Mouse (Mus musculus) neural tube, embryonic 15.5 days (tissue): ENCODE measurements around the gene Thsd4. TPM values are rescaled to one million over a fixed set of nuclear protein-coding genes. Genes with fewer than 3 reads are reported as not detected.
A peak's percentile ranks its signal among the peaks of the same experiment; 100 is the strongest.

ENCODE experiments used
- ATAC-seq: fragments of 200-750 bp; cut with Nextera tagmentation; 2 replicates; pipeline ENCODE4 v1.8.0; 2017; ENCODE audit warnings: mild to moderate bottlenecking, moderate TSS enrichment, moderate library complexity; ENCODE audit not compliant: low FRiP score
- H3K27ac ChIP-seq: fragments of 300-500 bp; sonication (generic); replicated peaks from 2 replicates; pipeline ENCODE4 v1.5.1; 2015; ENCODE audit warnings: mild to moderate bottlenecking, inconsistent platforms
- H3K27me3 ChIP-seq: fragments of 300-500 bp; sonication (generic); replicated peaks from 2 replicates; pipeline ENCODE4 v1.6.1; 2015; ENCODE audit warnings: inconsistent platforms
- H3K36me3 ChIP-seq: fragments of 300-500 bp; sonication (generic); 2 replicates; pipeline ENCODE4 v1.6.1; 2015; ENCODE audit warnings: inconsistent platforms
- H3K4me1 ChIP-seq: fragments of 300-500 bp; sonication (generic); 2 replicates; pipeline ENCODE4 v1.6.1; 2015; ENCODE audit warnings: inconsistent platforms
- H3K4me2 ChIP-seq: fragments of 300-500 bp; sonication (generic); 2 replicates; pipeline ENCODE4 v1.6.1; 2015; ENCODE audit warnings: inconsistent platforms, mild to moderate bottlenecking, moderate library complexity
- H3K4me3 ChIP-seq: fragments of 300-500 bp; sonication (generic); replicated peaks from 2 replicates; pipeline ENCODE4 v1.5.1; 2015; ENCODE audit warnings: mild to moderate bottlenecking, inconsistent platforms
- H3K9ac ChIP-seq: fragments of 300-500 bp; sonication (generic); replicated peaks from 2 replicates; pipeline ENCODE4 v1.6.1; 2015; ENCODE audit warnings: mild to moderate bottlenecking, inconsistent platforms
- H3K9me3 ChIP-seq: fragments of 300-500 bp; sonication (generic); replicated peaks from 2 replicates; pipeline ENCODE4 v1.6.1; 2016; ENCODE audit warnings: inconsistent platforms
- WGBS: fragments of 180-500 bp; shearing (Covaris S2); methylation state at CpG from one replicate; pipeline ENCODE4 v1.1.7; 2015; ENCODE audit warnings: mixed read lengths; 5-methylcytosine and 5-hydroxymethylcytosine counted together
- polyA plus RNA-seq: library from polyadenylated mRNA; unstranded; fragments of >200 nt; fragmentation: Nextera tagmentation; extraction: Ambion mirVana; gene quantifications from 2 replicates; pipeline ENCODE4 v1.2.1, GENCODE M21; 2015

Thsd4 gene
- polyA plus RNA-seq, 1 experiment from 2014 or later, result 6.8 TPM

GRCm38 (mm10) chr9:60244943-60245342 is 276.9 kb downstream of the Thsd4 start:
- WGBS, result 4% methylated on average over 5 of the region's 5 CpGs
- H3K9me3 ChIP-seq, result no peaks in the 10 kb centered on the region
- peak; percentile 45; the same call in 1 of the 2 replicates for ATAC-seq

GRCm38 (mm10) chr9:60243503-60243902 is 278.3 kb downstream of the Thsd4 start:
- H3K9me3 ChIP-seq, result no peaks in the 10 kb centered on the region
- no peaks in the 10 kb centered on the region for H3K36me3 ChIP-seq
- no peaks in the 10 kb centered on the region for H3K27me3 ChIP-seq
- no peak for ATAC-seq
- H3K4me1 ChIP-seq, result no peaks in the 10 kb centered on the region
- H3K4me3 ChIP-seq, result no peak overlapping the region
- no peak overlapping the region for H3K4me2 ChIP-seq
- H3K9ac ChIP-seq, result no peak overlapping the region
- 61% methylated on average over 6 of the region's 6 CpGs for WGBS
- H3K27ac ChIP-seq, result no peak overlapping the region

More at GRCm38 (mm10) chr9:60244943-60245342, 276.9 kb downstream of the Thsd4 start:
- Histone ChIP-seq H3K36me3 (no peaks in the 10 kb centered on the region), H3K4me1 (no peaks in the 10 kb centered on the region), H3K27me3 (no peaks in the 10 kb centered on the region), H3K4me3 (no peak overlapping the region), H3K9ac (no peak overlapping the region), H3K27ac (no peak overlapping the region), H3K4me2 (no peak overlapping the region)

- H3K9me3 ChIP-seq, result no peaks in the 10 kb centered on the region
- H3K36me3 ChIP-seq, result no peaks in the 10 kb centered on the region
- H3K9ac ChIP-seq, result no peak overlapping the region
- H3K27me3 ChIP-seq, result no peaks in the 10 kb centered on the region
- H3K27ac ChIP-seq, result no peak overlapping the region
- ATAC-seq, result no peak
- H3K4me1 ChIP-seq, result 0 out of 2 replicates have a peak, but pooled peaks cover 2% of the 10 kb centered on the region
- no peak overlapping the region for H3K4me3 ChIP-seq
- 48% methylated on average over 4 of the region's 4 CpGs for WGBS
- H3K4me2 ChIP-seq, result no peak overlapping the region
Measured at GRCm38 (mm10) chr9:60237667-60238066, 284.2 kb downstream of the Thsd4 start.

GRCm38 (mm10) chr9:60236155-60236554 is 285.7 kb downstream of the Thsd4 start:
- WGBS, result 84% methylated on average over 9 of the region's 9 CpGs
- Histone ChIP-seq H3K4me1 (peaks cover 14% of the 10 kb centered on the region), H3K9ac (no peak overlapping the region), H3K4me3 (no peak overlapping the region), H3K4me2 (no peak overlapping the region), H3K27me3 (no peaks in the 10 kb centered on the region), H3K27ac (no peak overlapping the region), H3K36me3 (no peaks in the 10 kb centered on the region), H3K9me3 (no peaks in the 10 kb centered on the region)
- ATAC-seq, result no peak

- Histone ChIP-seq H3K4me1 (peaks cover 18% of the 10 kb centered on the region), H3K27ac (no peak overlapping the region; the same call in 1 of the 2 replicates), H3K9ac (no peak overlapping the region), H3K4me2 (no peak overlapping the region), H3K27me3 (no peaks in the 10 kb centered on the region), H3K4me3 (no peak overlapping the region), H3K36me3 (no peaks in the 10 kb centered on the region), H3K9me3 (no peaks in the 10 kb centered on the region)
- 31% methylated on average over 8 of the region's 8 CpGs for WGBS
- ATAC-seq, result peak; percentile 65; the same call in 1 of the 2 replicates
Measured at GRCm38 (mm10) chr9:60234233-60235115, 287.4 kb downstream of the Thsd4 start.

GRCm38 (mm10) chr9:60231981-60232881 is 289.6 kb downstream of the Thsd4 start:
- Histone ChIP-seq H3K27ac (peak overlapping the region; percentile 43), H3K9me3 (no peaks in the 10 kb centered on the region), H3K36me3 (no peaks in the 10 kb centered on the region), H3K9ac (no peak overlapping the region), H3K4me1 (peaks cover 23% of the 10 kb centered on the region), H3K4me3 (no peak overlapping the region), H3K27me3 (no peaks in the 10 kb centered on the region), H3K4me2 (no peak overlapping the region)
- WGBS, result 58% methylated on average over 9 of the region's 9 CpGs
- ATAC-seq, result no peak

GRCm38 (mm10) chr9:60229496-60229895 is 292.4 kb downstream of the Thsd4 start:
- H3K27ac ChIP-seq, result no peak overlapping the region
- H3K36me3 ChIP-seq, result no peaks in the 10 kb centered on the region
- 72% methylated on average over 4 of the region's 4 CpGs for WGBS
- no peaks in the 10 kb centered on the region for H3K9me3 ChIP-seq
- H3K9ac ChIP-seq, result no peak overlapping the region
- no peak for ATAC-seq
- peaks cover 21% of the 10 kb centered on the region for H3K4me1 ChIP-seq
- H3K4me3 ChIP-seq, result no peak overlapping the region
- no peaks in the 10 kb centered on the region for H3K27me3 ChIP-seq
- H3K4me2 ChIP-seq, result no peak overlapping the region

- WGBS, result 71% methylated on average over 7 of the region's 7 CpGs
- ATAC-seq, result no peak
- H3K36me3 ChIP-seq, result no peaks in the 10 kb centered on the region
- H3K4me2 ChIP-seq, result no peak overlapping the region
- 0 out of 2 replicates have a peak overlapping the region, but pooled peaks have one; percentile 28 for H3K27ac ChIP-seq
- H3K9ac ChIP-seq, result no peak overlapping the region
- no peaks in the 10 kb centered on the region for H3K9me3 ChIP-seq
- H3K27me3 ChIP-seq, result no peaks in the 10 kb centered on the region
- no peak overlapping the region for H3K4me3 ChIP-seq
- H3K4me1 ChIP-seq, result peaks cover 27% of the 10 kb centered on the region
Measured at GRCm38 (mm10) chr9:60227727-60228126, 294.1 kb downstream of the Thsd4 start.

- ATAC-seq, result no peak
Measured at GRCm38 (mm10) chr9:60226679-60227078, 295.2 kb downstream of the Thsd4 start.

GRCm38 (mm10) chr9:60226155-60226554 is 295.7 kb downstream of the Thsd4 start:
- peaks cover 14% of the 10 kb centered on the region for H3K4me1 ChIP-seq
- H3K9me3 ChIP-seq, result no peaks in the 10 kb centered on the region
- H3K9ac ChIP-seq, result no peak overlapping the region
- H3K27me3 ChIP-seq, result no peaks in the 10 kb centered on the region
- H3K36me3 ChIP-seq, result no peaks in the 10 kb centered on the region
- H3K27ac ChIP-seq, result no peak overlapping the region
- no peak overlapping the region for H3K4me2 ChIP-seq
- H3K4me3 ChIP-seq, result no peak overlapping the region
- ATAC-seq, result no peak
- WGBS, result 85% methylated on average over 14 of the region's 14 CpGs

More at GRCm38 (mm10) chr9:60226679-60227078, 295.2 kb downstream of the Thsd4 start:
- Histone ChIP-seq H3K4me2 (no peak overlapping the region), H3K4me1 (peaks cover 17% of the 10 kb centered on the region), H3K27ac (no peak overlapping the region), H3K36me3 (no peaks in the 10 kb centered on the region), H3K27me3 (no peaks in the 10 kb centered on the region), H3K9me3 (no peaks in the 10 kb centered on the region), H3K4me3 (no peak overlapping the region), H3K9ac (no peak overlapping the region)
- 78% methylated on average over 4 of the region's 4 CpGs for WGBS

- H3K9ac ChIP-seq, result no peak overlapping the region
- H3K27me3 ChIP-seq, result no peaks in the 10 kb centered on the region
- no peak overlapping the region for H3K4me2 ChIP-seq
- no peak for ATAC-seq
- no peaks in the 10 kb centered on the region for H3K36me3 ChIP-seq
- no peak overlapping the region for H3K4me3 ChIP-seq
- H3K9me3 ChIP-seq, result no peaks in the 10 kb centered on the region
- H3K27ac ChIP-seq, result no peak overlapping the region
- WGBS, result 87% methylated on average over 7 of the region's 7 CpGs
- H3K4me1 ChIP-seq, result peaks cover 14% of the 10 kb centered on the region
Measured at GRCm38 (mm10) chr9:60225453-60225852, 296.4 kb downstream of the Thsd4 start.
